Mouse (Mus musculus) stomach, postnatal 0 days (tissue): ENCODE measurements around the gene Sdr39u1. TPM values are rescaled to one million over a fixed set of nuclear protein-coding genes. Genes with fewer than 3 reads are reported as not detected.

Source experiments
- ATAC-seq: fragments of 200-750 bp; cut with Nextera tagmentation; 2 replicates; pipeline ENCODE4 v1.8.0; 2017; ENCODE audit not compliant: low FRiP score, low TSS enrichment
- DNase-seq: peaks from one replicate; pipeline ENCODE4 v3.0.0-alpha.2; 2016; ENCODE audit warnings: low spot score
- H3K27ac ChIP-seq: fragments of 300-500 bp; sonication (generic); replicated peaks from 2 replicates; pipeline ENCODE4 v1.5.1; 2014; ENCODE audit warnings: mild to moderate bottlenecking, control low read depth
- H3K27me3 ChIP-seq: fragments of 300-500 bp; sonication (generic); 2 replicates; pipeline ENCODE4 v1.6.1; 2014; ENCODE audit warnings: low read length; ENCODE audit not compliant: control insufficient read depth, insufficient read depth
- H3K36me3 ChIP-seq: fragments of 300-500 bp; sonication (generic); 2 replicates; pipeline ENCODE4 v1.6.1; 2014; ENCODE audit warnings: low read length, mixed read lengths; ENCODE audit not compliant: control insufficient read depth, insufficient read depth
- H3K4me1 ChIP-seq: fragments of 300-500 bp; sonication (generic); replicated peaks from 2 replicates; pipeline ENCODE4 v1.6.1; 2014; ENCODE audit warnings: antibody characterized with exemption; ENCODE audit not compliant: control insufficient read depth, insufficient read depth
- H3K4me2 ChIP-seq: fragments of 300-500 bp; sonication (generic); replicated peaks from 2 replicates; pipeline ENCODE4 v1.6.1; 2014; ENCODE audit warnings: low read depth, mild to moderate bottlenecking, control low read depth, moderate library complexity
- H3K4me3 ChIP-seq: fragments of 300-500 bp; sonication (generic); 2 replicates; pipeline ENCODE4 v1.5.1; 2014; ENCODE audit warnings: low read depth, low read length, control low read depth
- H3K9ac ChIP-seq: fragments of 300-500 bp; sonication (generic); 2 replicates; pipeline ENCODE4 v1.6.1; 2014; ENCODE audit warnings: mild to moderate bottlenecking, low read length, control low read depth, mixed read lengths
- H3K9me3 ChIP-seq: fragments of 300-500 bp; sonication (generic); 2 replicates; pipeline ENCODE4 v1.6.1; 2016; ENCODE audit warnings: low read length; ENCODE audit not compliant: control insufficient read depth
- CTCF ChIP-seq: IDR thresholded peaks from 2 replicates; pipeline ENCODE4 v1.5.1; 2016; ENCODE audit warnings: antibody characterized with exemption, low read depth, mild to moderate bottlenecking, moderate library complexity
- EP300 ChIP-seq: optimal IDR thresholded peaks from 2 replicates; pipeline ENCODE3; 2016; ENCODE audit warnings: antibody characterized with exemption
- WGBS: fragments of 180-500 bp; shearing (Covaris S2); extraction: QIAGEN DNeasy Blood & Tissue Kit; methylation state at CpG from one replicate; pipeline ENCODE4 v1.1.7; 2014; 5-methylcytosine and 5-hydroxymethylcytosine counted together
- polyA plus RNA-seq: library from polyadenylated mRNA; unstranded; fragments of >200 nt; fragmentation: Nextera tagmentation; extraction: Ambion mirVana; gene quantifications from 2 replicates; pipeline ENCODE4 v1.2.1, GENCODE M21; 2015

Sdr39u1 gene
- polyA plus RNA-seq, 1 experiment from 2014 or later: 52.0 TPM

GRCm38 (mm10) chr14:55913406-55913805 lies 13.3 kb upstream of the Sdr39u1 start:
- no peaks in the 10 kb centered on the region for H3K4me1 ChIP-seq
- no peaks in the 10 kb centered on the region for H3K27me3 ChIP-seq
- no peak overlapping the region for H3K4me3 ChIP-seq
- H3K4me2 ChIP-seq: no peak overlapping the region
- no peaks in the 10 kb centered on the region for H3K9me3 ChIP-seq
- H3K9ac ChIP-seq: no peak overlapping the region
- TF ChIP-seq CTCF: no peak
- TF ChIP-seq EP300: no peak
- H3K36me3 ChIP-seq: no peaks in the 10 kb centered on the region
- DNase-seq: no peak
- 51% methylated on average over 4 of the region's 4 CpGs for WGBS
- H3K27ac ChIP-seq: no peak overlapping the region
- ATAC-seq: no peak

GRCm38 (mm10) chr14:55905518-55905917 lies 5.4 kb upstream of the Sdr39u1 start:
- WGBS: 14% methylated on average over 1 of the region's 1 CpGs
- ATAC-seq: peak; percentile 51; the same call in 1 of the 2 replicates
- Histone ChIP-seq H3K36me3 (no peaks in the 10 kb centered on the region), H3K9ac (no peak overlapping the region), H3K27me3 (no peaks in the 10 kb centered on the region), H3K9me3 (no peaks in the 10 kb centered on the region), H3K4me2 (no peak overlapping the region), H3K27ac (no peak overlapping the region), H3K4me1 (no peaks in the 10 kb centered on the region), H3K4me3 (no peak overlapping the region)
- TF ChIP-seq CTCF (peak; percentile 65), EP300 (no peak)
- DNase-seq: no peak

- H3K27ac ChIP-seq: peak overlapping the region; percentile 73
- no peaks in the 10 kb centered on the region for H3K4me1 ChIP-seq
- no peaks in the 10 kb centered on the region for H3K27me3 ChIP-seq
- no peak for ATAC-seq
- TF ChIP-seq CTCF: no peak
- H3K9ac ChIP-seq: peak overlapping the region; percentile 85
- peaks cover 13% of the 10 kb centered on the region; the same call in 1 of the 2 replicates for H3K36me3 ChIP-seq
- peak overlapping the region; percentile 51 for H3K4me3 ChIP-seq
- H3K4me2 ChIP-seq: peak overlapping the region; percentile 90
- DNase-seq: no peak
- WGBS: 7% methylated on average over 12 of the region's 12 CpGs
- H3K9me3 ChIP-seq: no peaks in the 10 kb centered on the region
Measured at GRCm38 (mm10) chr14:55900414-55900755, 292 bp upstream of the Sdr39u1 start.

- Histone ChIP-seq H3K9me3 (no peaks in the 10 kb centered on the region), H3K4me1 (no peaks in the 10 kb centered on the region), H3K4me2 (peak overlapping the region; percentile 90; the same call in 1 of the 2 replicates), H3K4me3 (no peak overlapping the region), H3K27ac (peak overlapping the region; percentile 89), H3K27me3 (no peaks in the 10 kb centered on the region), H3K36me3 (peaks cover 23% of the 10 kb centered on the region), H3K9ac (peak overlapping the region; percentile 85; the same call in 1 of the 2 replicates)
- ATAC-seq: no peak
- 84% methylated on average over 7 of the region's 7 CpGs for WGBS
- DNase-seq: no peak
- no peak for TF ChIP-seq EP300
- TF ChIP-seq CTCF: no peak
Measured at GRCm38 (mm10) chr14:55898947-55899346, 1.1 kb downstream of the Sdr39u1 start.

- no peak overlapping the region for H3K9ac ChIP-seq
- H3K4me2 ChIP-seq: no peak overlapping the region
- no peaks in the 10 kb centered on the region for H3K4me1 ChIP-seq
- peaks cover 28% of the 10 kb centered on the region for H3K36me3 ChIP-seq
- DNase-seq (no peak), ATAC-seq (no peak)
- 82% methylated on average over 12 of the region's 12 CpGs for WGBS
- H3K27me3 ChIP-seq: no peaks in the 10 kb centered on the region
- H3K9me3 ChIP-seq: no peaks in the 10 kb centered on the region
- TF ChIP-seq CTCF (no peak), EP300 (no peak)
- H3K4me3 ChIP-seq: no peak overlapping the region
- no peak overlapping the region for H3K27ac ChIP-seq
Measured at GRCm38 (mm10) chr14:55897671-55898070, 2.4 kb downstream of the Sdr39u1 start.

GRCm38 (mm10) chr14:55886571-55887382 lies 13.3 kb downstream of the Sdr39u1 start:
- H3K27ac ChIP-seq: peak overlapping the region; percentile 98; the same call in 1 of the 2 replicates
- peak overlapping the region; percentile 80 for H3K4me2 ChIP-seq
- peaks cover 20% of the 10 kb centered on the region for H3K36me3 ChIP-seq
- DNase-seq: no peak
- no peak for ATAC-seq
- H3K9me3 ChIP-seq: no peaks in the 10 kb centered on the region
- peak overlapping the region; percentile 45; the same call in 1 of the 2 replicates for H3K9ac ChIP-seq
- no peaks in the 10 kb centered on the region for H3K27me3 ChIP-seq
- H3K4me3 ChIP-seq: no peak overlapping the region
- peaks cover 2% of the 10 kb centered on the region; the same call in 1 of the 2 replicates for H3K4me1 ChIP-seq
- 79% methylated on average over 24 of the region's 24 CpGs for WGBS
- TF ChIP-seq CTCF (no peak), EP300 (no peak)
